Mouse (Mus musculus): Measurements from ENCODE around the gene 1700014D04Rik. TPM values are rescaled to one million over a fixed set of nuclear protein-coding genes. Genes with fewer than 3 reads are reported as not detected.
"Not testable (repeated sequence)": the region's sequence is repeated elsewhere in the genome, so short reads cannot be mapped to it uniquely, and the experiment has no call there.

Gene 1700014D04Rik
- polyA plus RNA-seq, 1 experiment from 2014 or later, result 0.09 TPM

- WGBS, result 86% methylated on average over 6 of the region's 6 CpGs
- no peak for DNase-seq (ENCODE audit: low spot score)
- Histone ChIP-seq H3K4me1 (ENCODE audit: control insufficient read depth, insufficient read depth, low read length) (no peaks in the 10 kb centered on the region), H3K4me2 (ENCODE audit: low read depth) (no peak overlapping the region), H3K9me3 (ENCODE audit: control insufficient read depth, low read length) (no peaks in the 10 kb centered on the region), H3K36me3 (ENCODE audit: control insufficient read depth, insufficient read depth, low read length) (no peaks in the 10 kb centered on the region), H3K4me3 (ENCODE audit: low read depth, low read length) (no peak overlapping the region), H3K27ac (ENCODE audit: low read depth, low read length) (no peak overlapping the region), H3K27me3 (ENCODE audit: control insufficient read depth, insufficient read depth, low read length) (no peaks in the 10 kb centered on the region), H3K9ac (ENCODE audit: low read length) (no peak overlapping the region)
- no peak for ATAC-seq (ENCODE audit: insufficient read depth, low FRiP score, low TSS enrichment)
Observed at GRCm38 (mm10) chr13:59745462-59745861, 1.1 kb downstream of the 1700014D04Rik start.

- Histone ChIP-seq H3K27me3 (ENCODE audit: control insufficient read depth, insufficient read depth, low read length) (no peaks in the 10 kb centered on the region), H3K9me3 (ENCODE audit: control insufficient read depth, low read length) (no peaks in the 10 kb centered on the region), H3K4me2 (ENCODE audit: low read depth) (no peak overlapping the region), H3K4me1 (ENCODE audit: control insufficient read depth, insufficient read depth, low read length) (no peaks in the 10 kb centered on the region), H3K27ac (ENCODE audit: low read depth, low read length) (no peak overlapping the region), H3K36me3 (ENCODE audit: control insufficient read depth, insufficient read depth, low read length) (no peaks in the 10 kb centered on the region), H3K9ac (ENCODE audit: low read length) (no peak overlapping the region), H3K4me3 (ENCODE audit: low read depth, low read length) (no peak overlapping the region)
- 86% methylated on average over 10 of the region's 10 CpGs for WGBS
- DNase-seq (ENCODE audit: low spot score) (no peak), ATAC-seq (ENCODE audit: insufficient read depth, low FRiP score, low TSS enrichment) (no peak)
Observed at GRCm38 (mm10) chr13:59741697-59742096, 4.9 kb downstream of the 1700014D04Rik start.

- no peak for ATAC-seq (ENCODE audit: insufficient read depth, low FRiP score, low TSS enrichment)
- Histone ChIP-seq H3K9me3 (ENCODE audit: control insufficient read depth, low read length) (no peaks in the 10 kb centered on the region), H3K36me3 (ENCODE audit: control insufficient read depth, insufficient read depth, low read length) (no peaks in the 10 kb centered on the region), H3K4me2 (ENCODE audit: low read depth) (no peak overlapping the region), H3K27me3 (ENCODE audit: control insufficient read depth, insufficient read depth, low read length) (no peaks in the 10 kb centered on the region), H3K9ac (ENCODE audit: low read length) (no peak overlapping the region), H3K27ac (ENCODE audit: low read depth, low read length) (no peak overlapping the region), H3K4me3 (ENCODE audit: low read depth, low read length) (no peak overlapping the region), H3K4me1 (ENCODE audit: control insufficient read depth, insufficient read depth, low read length) (no peaks in the 10 kb centered on the region)
- 92% methylated on average over 11 of the region's 11 CpGs for WGBS
- DNase-seq (ENCODE audit: low spot score), result no peak
Observed at GRCm38 (mm10) chr13:59741096-59741495, 5.5 kb downstream of the 1700014D04Rik start.

- H3K4me1 ChIP-seq (ENCODE audit: control insufficient read depth, insufficient read depth, low read length), result no peaks in the 10 kb centered on the region
- 91% methylated on average over 4 of the region's 4 CpGs for WGBS
- no peak overlapping the region for H3K9ac ChIP-seq (ENCODE audit: low read length)
- H3K27me3 ChIP-seq (ENCODE audit: control insufficient read depth, insufficient read depth, low read length), result no peaks in the 10 kb centered on the region
- no peak overlapping the region for H3K4me3 ChIP-seq (ENCODE audit: low read depth, low read length)
- H3K9me3 ChIP-seq (ENCODE audit: control insufficient read depth, low read length), result no peaks in the 10 kb centered on the region
- no peaks in the 10 kb centered on the region for H3K36me3 ChIP-seq (ENCODE audit: control insufficient read depth, insufficient read depth, low read length)
- no peak for ATAC-seq (ENCODE audit: insufficient read depth, low FRiP score, low TSS enrichment)
- no peak overlapping the region for H3K27ac ChIP-seq (ENCODE audit: low read depth, low read length)
- H3K4me2 ChIP-seq (ENCODE audit: low read depth), result no peak overlapping the region
- DNase-seq (ENCODE audit: low spot score), result no peak
Observed at GRCm38 (mm10) chr13:59739397-59739796, 7.2 kb downstream of the 1700014D04Rik start.

- no peaks in the 10 kb centered on the region for H3K27me3 ChIP-seq (ENCODE audit: control insufficient read depth, insufficient read depth, low read length)
- WGBS, result 87% methylated on average over 2 of the region's 2 CpGs
- no peak overlapping the region for H3K27ac ChIP-seq (ENCODE audit: low read depth, low read length)
- DNase-seq (ENCODE audit: low spot score), result no peak
- no peak for ATAC-seq (ENCODE audit: insufficient read depth, low FRiP score, low TSS enrichment)
- H3K4me1 ChIP-seq (ENCODE audit: control insufficient read depth, insufficient read depth, low read length), result no peaks in the 10 kb centered on the region
- no peak overlapping the region for H3K4me3 ChIP-seq (ENCODE audit: low read depth, low read length)
- no peak overlapping the region for H3K4me2 ChIP-seq (ENCODE audit: low read depth)
- no peak overlapping the region for H3K9ac ChIP-seq (ENCODE audit: low read length)
- H3K9me3 ChIP-seq (ENCODE audit: control insufficient read depth, low read length), result no peaks in the 10 kb centered on the region
- H3K36me3 ChIP-seq (ENCODE audit: control insufficient read depth, insufficient read depth, low read length), result no peaks in the 10 kb centered on the region
Observed at GRCm38 (mm10) chr13:59738455-59738854, 8.1 kb downstream of the 1700014D04Rik start.

GRCm38 (mm10) chr13:59735190-59735589, 11.4 kb downstream of the 1700014D04Rik start:
- DNase-seq (ENCODE audit: low spot score) (peak; percentile 29), ATAC-seq (ENCODE audit: insufficient read depth, low FRiP score, low TSS enrichment) (no peak)
- WGBS, result 36% methylated on average over 3 of the region's 3 CpGs

GRCm38 (mm10) chr13:59734347-59734746, 12.2 kb downstream of the 1700014D04Rik start:
- not testable (repeated sequence) for H3K27ac ChIP-seq (ENCODE audit: low read depth, low read length); H3K36me3 ChIP-seq (ENCODE audit: control insufficient read depth, insufficient read depth, low read length); ATAC-seq (ENCODE audit: insufficient read depth, low FRiP score, low TSS enrichment); H3K4me2 ChIP-seq (ENCODE audit: low read depth); H3K4me3 ChIP-seq (ENCODE audit: low read depth, low read length); H3K4me1 ChIP-seq (ENCODE audit: control insufficient read depth, insufficient read depth, low read length); H3K9me3 ChIP-seq (ENCODE audit: control insufficient read depth, low read length); H3K9ac ChIP-seq (ENCODE audit: low read length); H3K27me3 ChIP-seq (ENCODE audit: control insufficient read depth, insufficient read depth, low read length); DNase-seq (ENCODE audit: low spot score)
- 29% methylated on average over 6 of the region's 6 CpGs for WGBS

More at GRCm38 (mm10) chr13:59735190-59735589, 11.4 kb downstream of the 1700014D04Rik start:
- Histone ChIP-seq H3K27me3 (ENCODE audit: control insufficient read depth, insufficient read depth, low read length) (no peaks in the 10 kb centered on the region), H3K4me2 (ENCODE audit: low read depth) (no peak overlapping the region), H3K27ac (ENCODE audit: low read depth, low read length) (no peak overlapping the region), H3K9ac (ENCODE audit: low read length) (no peak overlapping the region), H3K4me1 (ENCODE audit: control insufficient read depth, insufficient read depth, low read length) (no peaks in the 10 kb centered on the region), H3K9me3 (ENCODE audit: control insufficient read depth, low read length) (no peaks in the 10 kb centered on the region), H3K4me3 (ENCODE audit: low read depth, low read length) (no peak overlapping the region), H3K36me3 (ENCODE audit: control insufficient read depth, insufficient read depth, low read length) (no peaks in the 10 kb centered on the region)

GRCm38 (mm10) chr13:59733936-59734335, 12.6 kb downstream of the 1700014D04Rik start:
- 85% methylated on average over 2 of the region's 4 CpGs for WGBS
- H3K4me3 ChIP-seq (ENCODE audit: low read depth, low read length), result no peak overlapping the region
- H3K36me3 ChIP-seq (ENCODE audit: control insufficient read depth, insufficient read depth, low read length), result no peaks in the 10 kb centered on the region
- ATAC-seq (ENCODE audit: insufficient read depth, low FRiP score, low TSS enrichment) (no peak), DNase-seq (ENCODE audit: low spot score) (no peak)
- H3K4me1 ChIP-seq (ENCODE audit: control insufficient read depth, insufficient read depth, low read length), result no peaks in the 10 kb centered on the region
- H3K9me3 ChIP-seq (ENCODE audit: control insufficient read depth, low read length), result no peaks in the 10 kb centered on the region
- H3K9ac ChIP-seq (ENCODE audit: low read length), result no peak overlapping the region
- no peak overlapping the region for H3K4me2 ChIP-seq (ENCODE audit: low read depth)
- H3K27ac ChIP-seq (ENCODE audit: low read depth, low read length), result no peak overlapping the region
- no peaks in the 10 kb centered on the region for H3K27me3 ChIP-seq (ENCODE audit: control insufficient read depth, insufficient read depth, low read length)

GRCm38 (mm10) chr13:59731652-59732051, 14.9 kb downstream of the 1700014D04Rik start, which contains the start of gene Spata31d1d:
Gene Spata31d1d, minus strand, starts transcription at chr13:59731752.
- no peak within 1 kb of the TSS for H3K27ac ChIP-seq (ENCODE audit: low read depth, low read length)
- no peaks in the 10 kb centered on the region for H3K4me1 ChIP-seq (ENCODE audit: control insufficient read depth, insufficient read depth, low read length)
- H3K4me2 ChIP-seq (ENCODE audit: low read depth), result no peak within 1 kb of the TSS
- ATAC-seq (ENCODE audit: insufficient read depth, low FRiP score, low TSS enrichment) (no peak), DNase-seq (ENCODE audit: low spot score) (no peak)
- H3K9ac ChIP-seq (ENCODE audit: low read length), result no peak within 1 kb of the TSS
- no peaks in the 10 kb centered on the region for H3K27me3 ChIP-seq (ENCODE audit: control insufficient read depth, insufficient read depth, low read length)
- H3K4me3 ChIP-seq (ENCODE audit: low read depth, low read length), result no peak within 1 kb of the TSS
- WGBS, result 43% methylated on average over 5 of the region's 7 CpGs
- H3K36me3 ChIP-seq (ENCODE audit: control insufficient read depth, insufficient read depth, low read length), result no peaks in the 10 kb centered on the region
- H3K9me3 ChIP-seq (ENCODE audit: control insufficient read depth, low read length), result no peaks in the 10 kb centered on the region

All from neural tube, embryonic 11.5 days (tissue).